Mouse (Mus musculus): Measurements from ENCODE around the gene Siva1. TPM values are rescaled to one million over a fixed set of nuclear protein-coding genes. Genes with fewer than 3 reads are reported as not detected.

Gene Siva1
- polyA plus RNA-seq, 2 experiments, result 179 to 284 TPM

GRCm38 (mm10) chr12:112617898-112618380 is 26.5 kb upstream of the Siva1 start:
- Histone ChIP-seq H3K27ac (replicated peaks; ENCODE audit: low read depth, low read length) (no peak overlapping the region), H3K4me1 (ENCODE audit: control insufficient read depth, insufficient read depth, low read length) (peaks cover 13% of the 10 kb centered on the region; the same call in 1 of the 2 replicates), H3K4me2 (replicated peaks; ENCODE audit: low read depth, low read length, severe bottlenecking) (no peak overlapping the region), H3K4me3 (replicated peaks; ENCODE audit: low read length) (no peak overlapping the region), H3K27me3 (ENCODE audit: control insufficient read depth, insufficient read depth, low read length) (peaks cover 7% of the 10 kb centered on the region; the same call in 1 of the 2 replicates), H3K36me3 (ENCODE audit: control insufficient read depth, insufficient read depth, low read length) (peaks cover 4% of the 10 kb centered on the region; the same call in 1 of the 2 replicates), H3K9ac (ENCODE audit: low read depth, low read length, severe bottlenecking) (peak overlapping the region; percentile 3; the same call in 1 of the 2 replicates), H3K9me3 (ENCODE audit: control insufficient read depth, low read length) (no peaks in the 10 kb centered on the region)
- peak; percentile 84 for DNase-seq (ENCODE audit: low spot score)
- peak; percentile 89 for ATAC-seq (ENCODE audit: low FRiP score, low read depth)
- TF ChIP-seq POLR2A (IDR thresholded peaks at IDR 0.05; ENCODE audit: borderline replicate concordance, extremely low read depth, insufficient read depth, insufficient read length), result no peak
- WGBS, result 16% methylated on average over 7 of the region's 8 CpGs

GRCm38 (mm10) chr12:112618981-112619685 is 25.3 kb upstream of the Siva1 start:
- Histone ChIP-seq H3K9me3 (ENCODE audit: control insufficient read depth, low read length) (no peaks in the 10 kb centered on the region), H3K27ac (replicated peaks; ENCODE audit: low read depth, low read length) (no peak overlapping the region), H3K4me1 (ENCODE audit: control insufficient read depth, insufficient read depth, low read length) (peaks cover 13% of the 10 kb centered on the region; the same call in 1 of the 2 replicates), H3K27me3 (ENCODE audit: control insufficient read depth, insufficient read depth, low read length) (peaks cover 7% of the 10 kb centered on the region; the same call in 1 of the 2 replicates), H3K9ac (ENCODE audit: low read depth, low read length, severe bottlenecking) (no peak overlapping the region), H3K36me3 (ENCODE audit: control insufficient read depth, insufficient read depth, low read length) (0 out of 2 replicates have a peak, but pooled peaks cover 2% of the 10 kb centered on the region), H3K4me2 (replicated peaks; ENCODE audit: low read depth, low read length, severe bottlenecking) (peak overlapping the region; percentile 91), H3K4me3 (replicated peaks; ENCODE audit: low read length) (peak overlapping the region; percentile 46)
- WGBS, result 29% methylated on average over 13 of the region's 13 CpGs
- no peak for TF ChIP-seq POLR2A (IDR thresholded peaks at IDR 0.05; ENCODE audit: borderline replicate concordance, extremely low read depth, insufficient read depth, insufficient read length)
- no peak for DNase-seq (ENCODE audit: low spot score)
- ATAC-seq (ENCODE audit: low FRiP score, low read depth), result no peak

GRCm38 (mm10) chr12:112619686-112620353 is 24.7 kb upstream of the Siva1 start, which contains the start of gene Adssl1:
TSS of gene Adssl1 (plus strand) at chr12:112620045.
- DNase-seq (ENCODE audit: low spot score) (no peak), ATAC-seq (ENCODE audit: low FRiP score, low read depth) (peak; percentile 60)
- Histone ChIP-seq H3K4me1 (ENCODE audit: control insufficient read depth, insufficient read depth, low read length) (peaks cover 13% of the 10 kb centered on the region; the same call in 1 of the 2 replicates), H3K4me3 (replicated peaks; ENCODE audit: low read length) (peak within 1 kb of the TSS; percentile 46), H3K9ac (ENCODE audit: low read depth, low read length, severe bottlenecking) (peak within 1 kb of the TSS; percentile 60), H3K4me2 (replicated peaks; ENCODE audit: low read depth, low read length, severe bottlenecking) (peak within 1 kb of the TSS; percentile 91), H3K27me3 (ENCODE audit: control insufficient read depth, insufficient read depth, low read length) (peaks cover 7% of the 10 kb centered on the region; the same call in 1 of the 2 replicates), H3K9me3 (ENCODE audit: control insufficient read depth, low read length) (no peaks in the 10 kb centered on the region), H3K27ac (replicated peaks; ENCODE audit: low read depth, low read length) (no peak within 1 kb of the TSS), H3K36me3 (ENCODE audit: control insufficient read depth, insufficient read depth, low read length) (0 out of 2 replicates have a peak, but pooled peaks cover 2% of the 10 kb centered on the region)
- WGBS, result 1% methylated on average over 48 of the region's 56 CpGs
- no peak for TF ChIP-seq POLR2A (IDR thresholded peaks at IDR 0.05; ENCODE audit: borderline replicate concordance, extremely low read depth, insufficient read depth, insufficient read length)

- H3K27ac ChIP-seq (replicated peaks; ENCODE audit: low read depth, low read length), result no peak overlapping the region
- TF ChIP-seq POLR2A (IDR thresholded peaks at IDR 0.05; ENCODE audit: borderline replicate concordance, extremely low read depth, insufficient read depth, insufficient read length), result no peak
- peaks cover 13% of the 10 kb centered on the region; the same call in 1 of the 2 replicates for H3K4me1 ChIP-seq (ENCODE audit: control insufficient read depth, insufficient read depth, low read length)
- DNase-seq (ENCODE audit: low spot score), result no peak
- H3K4me3 ChIP-seq (replicated peaks; ENCODE audit: low read length), result peak overlapping the region; percentile 46
- H3K27me3 ChIP-seq (ENCODE audit: control insufficient read depth, insufficient read depth, low read length), result peaks cover 7% of the 10 kb centered on the region; the same call in 1 of the 2 replicates
- 14% methylated on average over 16 of the region's 16 CpGs for WGBS
- ATAC-seq (ENCODE audit: low FRiP score, low read depth), result no peak
- H3K36me3 ChIP-seq (ENCODE audit: control insufficient read depth, insufficient read depth, low read length), result no peaks in the 10 kb centered on the region
- peak overlapping the region; percentile 60 for H3K9ac ChIP-seq (ENCODE audit: low read depth, low read length, severe bottlenecking)
- H3K9me3 ChIP-seq (ENCODE audit: control insufficient read depth, low read length), result no peaks in the 10 kb centered on the region
- peak overlapping the region; percentile 91 for H3K4me2 ChIP-seq (replicated peaks; ENCODE audit: low read depth, low read length, severe bottlenecking)
These were observed 24.0 kb upstream of the Siva1 start for GRCm38 (mm10) chr12:112620354-112621061.

Data from limb, embryonic 14.5 days (tissue).